ENCODE assay signal across 8 mouse cellular contexts in the genomic region with DNA sequence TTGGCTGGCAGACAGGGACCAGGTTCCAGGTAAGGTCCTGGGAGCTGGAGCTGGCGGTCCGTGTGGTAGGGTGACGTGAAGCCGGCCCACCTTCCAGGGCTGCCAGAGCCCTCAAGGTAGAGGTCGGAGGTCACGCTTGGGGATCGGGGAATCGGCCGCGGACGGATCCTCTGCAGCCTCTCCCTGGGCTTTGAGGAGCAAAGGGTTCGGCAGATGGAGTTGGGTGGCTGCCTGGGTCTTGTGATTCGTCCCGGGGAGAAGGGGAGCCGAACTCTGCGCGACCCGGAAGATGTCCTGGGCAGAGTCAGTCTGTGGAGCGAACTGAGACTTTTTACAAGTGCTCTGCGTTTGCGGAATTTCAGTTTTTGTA. TPM values are rescaled to one million over a fixed set of nuclear protein-coding genes. Genes with fewer than 3 reads are reported as not detected.
A peak's percentile ranks its signal among the peaks of the same experiment; 100 is the strongest.
DNase-seq lines count a peak whose midpoint lies in the region; ATAC-seq and TF ChIP-seq lines count a peak whose summit lies in the region.

No protein-coding gene starts in this region.

- peak overlapping the region; percentile 99 for H3K4me3 ChIP-seq in erythroblast, embryonic 14.5 days (replicated peaks)
- H3K4me3 ChIP-seq in limb, embryonic 14.5 days (replicated peaks; ENCODE audit: low read length) = peak overlapping the region; percentile 89
- peak overlapping the region; percentile 95 for H3K4me3 ChIP-seq in neural tube, embryonic 15.5 days (replicated peaks)

- peak overlapping the region; percentile 61 for H3K4me2 ChIP-seq in limb, embryonic 14.5 days (replicated peaks; ENCODE audit: low read depth, low read length, severe bottlenecking)
- peak overlapping the region; percentile 70 for H3K4me2 ChIP-seq in neural tube, embryonic 15.5 days

- no peak for TF ChIP-seq POLR2A in limb, embryonic 14.5 days (IDR thresholded peaks at IDR 0.05; ENCODE audit: borderline replicate concordance, extremely low read depth, insufficient read depth, insufficient read length)

- DNase-seq in gastrocnemius, postnatal 4 days (ENCODE audit: low spot score in 2 of 2) = peak; percentile 18 to 41
- DNase-seq in gastrocnemius, postnatal 25 days = no peak
- peak; percentile 21 for DNase-seq in limb, embryonic 14.5 days (ENCODE audit: low spot score)
- no peak for DNase-seq in adrenal gland, adult 18-20 months (ENCODE audit: low spot score in 2 of 2)
- no peak for DNase-seq in spleen, postnatal 10 days (ENCODE audit: low spot score in 2 of 2)

- H3K27ac ChIP-seq in limb, embryonic 14.5 days (replicated peaks; ENCODE audit: low read depth, low read length) = peak overlapping the region; percentile 70; the same call in 1 of the 2 replicates
- peak overlapping the region; percentile 73 for H3K27ac ChIP-seq in neural tube, embryonic 15.5 days (replicated peaks)

- H3K9me3 ChIP-seq in erythroblast, embryonic 14.5 days (ENCODE audit: control insufficient read depth, low read length) = no peaks in the 10 kb centered on the region
- H3K9me3 ChIP-seq in limb, embryonic 14.5 days (ENCODE audit: control insufficient read depth, low read length) = no peaks in the 10 kb centered on the region
- no peaks in the 10 kb centered on the region for H3K9me3 ChIP-seq in neural tube, embryonic 15.5 days (replicated peaks)

- peaks cover 3% of the 10 kb centered on the region for H3K27me3 ChIP-seq in erythroblast, embryonic 14.5 days (ENCODE audit: control insufficient read depth)
- no peaks in the 10 kb centered on the region for H3K27me3 ChIP-seq in limb, embryonic 14.5 days (ENCODE audit: control insufficient read depth, insufficient read depth, low read length)
- H3K27me3 ChIP-seq in neural tube, embryonic 15.5 days (replicated peaks) = no peaks in the 10 kb centered on the region

- peak overlapping the region; percentile 86 for H3K9ac ChIP-seq in limb, embryonic 14.5 days (ENCODE audit: low read depth, low read length, severe bottlenecking)
- peak overlapping the region; percentile 72 for H3K9ac ChIP-seq in neural tube, embryonic 15.5 days (replicated peaks)

- peak; percentile 54 for ATAC-seq in CD4-positive, CD25-positive, alpha-beta regulatory T cell, adult 4 months
- ATAC-seq in limb, embryonic 14.5 days (ENCODE audit: low FRiP score, low read depth) = peak; percentile 57
- peak; percentile 79 for ATAC-seq in neural tube, embryonic 15.5 days (ENCODE audit: low FRiP score)

- H3K36me3 ChIP-seq in erythroblast, embryonic 14.5 days (ENCODE audit: control insufficient read depth) = no peaks in the 10 kb centered on the region
- no peaks in the 10 kb centered on the region for H3K36me3 ChIP-seq in limb, embryonic 14.5 days (ENCODE audit: control insufficient read depth, insufficient read depth, low read length)
- H3K36me3 ChIP-seq in neural tube, embryonic 15.5 days = no peaks in the 10 kb centered on the region

- 0% methylated on average over 21 of the region's 21 CpGs for WGBS in limb, embryonic 14.5 days
- WGBS in neural tube, embryonic 15.5 days = under 1% methylated on average over 21 of the region's 21 CpGs

- H3K4me1 ChIP-seq in erythroblast, embryonic 14.5 days (ENCODE audit: control insufficient read depth) = peaks cover 20% of the 10 kb centered on the region
- H3K4me1 ChIP-seq in limb, embryonic 14.5 days (ENCODE audit: control insufficient read depth, insufficient read depth, low read length) = peaks cover 10% of the 10 kb centered on the region
- peaks cover 9% of the 10 kb centered on the region for H3K4me1 ChIP-seq in neural tube, embryonic 15.5 days

RNA-seq across cellular contexts. Expression of gene Mrps9, which starts 0.3 kb away (rescaled TPM):
- total RNA-seq in gastrocnemius, postnatal 4 days (2021) = 10 to 100 TPM; 42.2 to 47.2 TPM
- 10 to 100 TPM; 44.8 to 47.2 TPM for total RNA-seq in gastrocnemius, postnatal 25 days (2021)
- polyA plus RNA-seq in CD4-positive, CD25-positive, alpha-beta regulatory T cell, adult 4 months (2017; shearing (Covaris generic)) = 10 to 100 TPM; 67.2 to 89.6 TPM
- polyA plus RNA-seq in erythroblast, embryonic 14.5 days (2012) = 3.3 and 4.2 TPM in 2 replicates
- polyA plus RNA-seq in limb, embryonic 14.5 days (2012; rRNA removed) = 43.3 and 53.0 TPM in 2 replicates
- 47.1 and 49.3 TPM in 2 replicates for polyA plus RNA-seq in limb, embryonic 14.5 days (2014; fragmentation: Nextera tagmentation; extraction: Ambion mirVana)
- polyA plus RNA-seq in neural tube, embryonic 15.5 days (2015; fragmentation: Nextera tagmentation; extraction: Ambion mirVana) = 35.6 and 38.0 TPM in 2 replicates
- total RNA-seq in adrenal gland, adult 18-20 months (2021) = 10 to 100 TPM; 59.4 to 61.4 TPM

Comparison
In these comparisons a context has a peak if more than half of its experiments do, and no peak if none do; other contexts are left out.
1. DNase-seq: peak in gastrocnemius, postnatal 4 days (2 of 2) and limb, embryonic 14.5 days (single experiment); none in gastrocnemius, postnatal 25 days (single experiment), adrenal gland, adult 18-20 months (0 of 2) and spleen, postnatal 10 days (0 of 2).
2. Peak in every context shown above with its lines, with median percentiles within 50 percentile points of each other: ATAC-seq and H3K4me3 ChIP-seq.